Mouse (Mus musculus) C2C12 (cell line): ENCODE measurements around the gene Zfp462. TPM values are rescaled to one million over a fixed set of nuclear protein-coding genes. Genes with fewer than 3 reads are reported as not detected.

Experiments
- H3K27me3 ChIP-seq: one replicate; pipeline ENCODE4 v1.6.1; 2011; ENCODE audit not compliant: control insufficient read depth, insufficient read depth, insufficient read length
- H3K36me3 ChIP-seq: one replicate; pipeline ENCODE4 v1.6.1; 2011; ENCODE audit not compliant: control insufficient read depth, insufficient read depth
- H3K4me3 ChIP-seq: one replicate; pipeline ENCODE4 v1.5.1; 2011; ENCODE audit warnings: mild to moderate bottlenecking, control low read depth; ENCODE audit not compliant: poor library complexity, insufficient read depth, severe bottlenecking
- H3K79me2 ChIP-seq: one replicate; pipeline ENCODE4 v1.6.1; 2011; ENCODE audit not compliant: control insufficient read depth, insufficient read depth
- H3K79me3 ChIP-seq: one replicate; pipeline ENCODE4 v1.6.1; 2011; ENCODE audit warnings: low read depth, control low read depth
- H3ac ChIP-seq: one replicate; pipeline ENCODE3; 2011; ENCODE audit warnings: low read depth; ENCODE audit not compliant: control insufficient read depth, insufficient read length
- CEBPB ChIP-seq: IDR thresholded peaks from one replicate; pipeline ENCODE4 v1.6.1; 2011; ENCODE audit warnings: low read depth, mild to moderate bottlenecking, control low read depth, moderate library complexity
- CTCF ChIP-seq: IDR thresholded peaks from one replicate; pipeline ENCODE4 v1.5.1; 2011; ENCODE audit not compliant: control insufficient read depth, insufficient read depth, insufficient read length
- FOSL1 ChIP-seq: IDR thresholded peaks from one replicate; pipeline ENCODE4 v1.8.0; 2011; ENCODE audit warnings: mild to moderate bottlenecking, low read length; ENCODE audit not compliant: poor library complexity, insufficient read depth, severe bottlenecking
- MAX ChIP-seq: IDR thresholded peaks from one replicate; pipeline ENCODE4 v1.6.1; 2011; ENCODE audit warnings: mild to moderate bottlenecking, control low read depth
- MYOD1 ChIP-seq: IDR thresholded peaks from one replicate; pipeline ENCODE4 v1.6.1; 2011; ENCODE audit warnings: low read depth; ENCODE audit not compliant: control insufficient read depth, insufficient read length
- MYOG ChIP-seq: IDR thresholded peaks from one replicate; pipeline ENCODE4 v1.6.1; 2011; ENCODE audit not compliant: control insufficient read depth, insufficient read length; ENCODE audit errors: extremely low read depth
- USF1 ChIP-seq: IDR thresholded peaks from one replicate; pipeline ENCODE4 v1.6.1; 2011; ENCODE audit warnings: low read depth, mild to moderate bottlenecking, control low read depth, moderate library complexity
- polyA plus RNA-seq: library from polyadenylated mRNA; unstranded; fragments of >200 nt; fragmentation: generic; extraction: Trizol; gene quantifications from one replicate; pipeline ENCODE4 v1.2.1, GENCODE M21; 2012; ENCODE audit warnings: missing spikeins

Gene Zfp462
- polyA plus RNA-seq, 1 experiment: 6.3 TPM

DNA sequence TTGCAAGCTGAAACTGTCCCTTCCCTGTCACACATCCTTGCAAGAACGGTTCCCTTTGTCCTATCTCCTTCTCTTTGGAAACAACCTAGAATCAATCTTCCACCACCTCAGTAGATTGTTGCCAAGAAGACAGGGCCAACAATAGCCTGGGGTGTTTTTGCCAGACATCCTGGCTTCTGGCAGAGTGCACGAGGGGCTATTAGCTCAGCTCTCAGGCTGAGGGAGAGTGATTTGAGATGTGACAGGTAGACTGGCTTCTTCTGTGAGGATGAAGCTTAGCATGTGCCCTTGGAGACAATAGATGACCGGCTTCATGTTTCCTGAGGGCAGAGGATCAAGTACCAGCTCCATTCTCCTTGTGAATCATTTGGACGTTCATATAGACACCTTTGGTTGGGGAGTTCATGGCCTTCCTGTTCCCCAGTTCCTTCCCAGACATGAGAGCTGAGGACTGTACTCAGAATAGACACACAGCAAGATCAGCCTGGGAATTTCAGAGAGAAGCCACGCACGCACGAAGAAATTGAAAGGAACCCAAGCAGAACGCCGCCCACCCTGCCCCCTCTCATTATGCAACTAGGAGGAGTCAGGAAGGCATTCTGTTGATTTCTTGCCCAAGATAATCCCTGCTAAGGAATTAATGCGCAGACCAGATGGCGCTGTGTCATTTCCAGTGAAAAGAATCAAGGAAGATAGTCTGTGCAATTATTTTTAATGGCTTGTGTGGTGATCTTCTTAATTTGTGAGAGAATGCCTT lies 132.5 kb downstream of the Zfp462 start:
- H3K79me2 ChIP-seq: no peaks in the 10 kb centered on the region
- H3K4me3 ChIP-seq: no peak overlapping the region
- TF ChIP-seq MYOD1 (no peak), CTCF (no peak), FOSL1 (no peak), MYOG (no peak), CEBPB (no peak)
- H3ac ChIP-seq: no peak overlapping the region
- H3K79me3 ChIP-seq: no peaks in the 10 kb centered on the region
- no peaks in the 10 kb centered on the region for H3K27me3 ChIP-seq
- H3K36me3 ChIP-seq: peaks cover 44% of the 10 kb centered on the region

DNA sequence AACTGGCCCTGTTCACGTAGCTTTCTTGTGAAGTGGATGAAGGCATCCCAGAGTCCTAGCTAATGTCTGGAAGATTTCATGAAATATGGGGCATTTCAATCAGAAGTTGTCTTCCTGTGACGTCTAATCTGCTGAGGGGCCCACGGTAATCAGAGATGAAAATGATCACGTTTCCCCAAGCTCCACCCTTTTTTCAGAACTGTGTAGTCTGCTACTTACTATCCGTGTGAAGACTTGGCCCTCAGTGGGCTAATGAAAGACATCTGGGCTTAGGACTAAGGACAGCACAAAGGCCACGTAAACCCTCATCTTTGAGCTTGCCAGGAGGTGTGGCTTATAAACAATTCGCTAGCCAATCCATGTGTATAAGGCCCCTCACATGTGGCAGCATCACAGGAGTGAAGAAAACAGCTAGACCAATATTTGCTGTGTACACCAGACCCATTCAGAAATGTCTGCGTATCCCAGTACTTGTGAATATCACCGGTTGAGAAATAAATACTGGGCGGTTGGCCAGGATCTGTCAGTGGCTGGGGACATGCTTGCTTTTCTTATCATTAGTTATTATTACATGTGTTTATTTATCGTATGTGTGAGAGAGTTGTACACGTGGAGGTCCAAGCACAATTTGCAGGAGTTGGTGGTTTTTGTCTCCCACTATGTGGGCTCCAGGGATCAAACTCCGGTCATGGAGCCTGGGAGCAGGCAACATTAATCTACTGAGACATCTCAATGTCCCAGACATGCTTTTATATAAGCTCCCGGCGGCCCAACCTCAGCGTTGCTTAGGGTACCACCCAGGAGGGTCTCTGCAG lies 133.3 kb downstream of the Zfp462 start:
- H3K36me3 ChIP-seq: peaks cover 44% of the 10 kb centered on the region
- TF ChIP-seq CEBPB (no peak), MAX (no peak), CTCF (no peak), FOSL1 (no peak), MYOD1 (no peak), MYOG (no peak), USF1 (no peak)
- no peaks in the 10 kb centered on the region for H3K27me3 ChIP-seq
- no peaks in the 10 kb centered on the region for H3K79me3 ChIP-seq
- no peak overlapping the region for H3ac ChIP-seq
- H3K79me2 ChIP-seq: no peaks in the 10 kb centered on the region
- H3K4me3 ChIP-seq: no peak overlapping the region

DNA sequence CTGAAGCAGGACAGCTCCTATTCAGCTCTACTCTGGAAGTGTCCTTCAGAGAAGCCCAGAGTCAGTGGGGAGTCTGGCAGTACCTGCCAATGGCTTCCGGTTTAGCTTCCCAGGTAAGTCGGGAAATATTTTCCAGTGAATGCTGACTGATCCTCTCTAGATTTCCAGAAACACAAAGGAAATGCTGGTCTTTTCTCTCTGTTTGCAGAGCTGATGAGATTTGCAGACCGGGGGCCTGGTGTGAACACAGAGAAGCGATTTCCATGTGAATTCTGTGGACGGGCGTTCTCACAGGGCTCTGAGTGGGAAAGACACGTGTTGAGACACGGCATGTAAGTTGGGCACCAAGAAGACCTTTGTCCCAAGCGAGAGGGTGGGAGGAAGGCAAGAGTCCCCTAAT lies 134.2 kb downstream of the Zfp462 start:
- no peaks in the 10 kb centered on the region for H3K79me3 ChIP-seq
- H3K79me2 ChIP-seq: no peaks in the 10 kb centered on the region
- no peaks in the 10 kb centered on the region for H3K27me3 ChIP-seq
- H3ac ChIP-seq: no peak overlapping the region
- H3K36me3 ChIP-seq: peaks cover 43% of the 10 kb centered on the region
- no peak for TF ChIP-seq USF1
- TF ChIP-seq MAX: no peak
- no peak for TF ChIP-seq CTCF
- no peak for TF ChIP-seq FOSL1
- TF ChIP-seq MYOD1: no peak
- no peak for TF ChIP-seq MYOG
- no peak for TF ChIP-seq CEBPB
- no peak overlapping the region for H3K4me3 ChIP-seq

DNA sequence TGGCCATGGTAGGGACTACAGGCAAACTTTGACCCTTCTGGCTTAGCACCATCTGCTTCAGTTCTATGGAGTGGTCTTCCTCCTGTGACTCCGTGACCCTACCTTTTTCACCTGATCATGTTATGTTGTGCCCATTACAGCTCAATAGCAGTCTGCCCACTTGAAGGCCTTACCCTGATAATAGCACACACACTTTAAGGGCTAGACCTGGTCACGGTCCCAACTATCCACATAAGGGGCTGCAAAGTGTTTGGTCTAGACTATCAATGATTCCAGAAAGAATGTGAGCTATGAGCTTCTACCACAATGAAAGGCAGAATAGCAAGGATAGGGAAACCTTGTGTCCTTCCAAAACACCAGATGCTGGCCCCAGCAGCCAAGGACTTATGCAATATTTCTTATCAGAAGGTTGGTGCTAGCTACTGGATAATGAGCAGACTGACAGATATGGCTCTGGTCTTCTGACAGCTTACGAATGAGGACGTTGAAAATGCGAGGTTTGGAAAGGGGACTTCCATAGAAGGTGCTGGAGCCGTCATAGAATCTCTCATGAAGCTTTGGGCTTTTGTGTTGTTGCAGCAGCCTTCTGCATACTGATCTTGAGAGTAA lies 139.3 kb downstream of the Zfp462 start:
- TF ChIP-seq MAX: no peak
- no peak for TF ChIP-seq CEBPB
- TF ChIP-seq FOSL1: no peak
- TF ChIP-seq CTCF: no peak
- Histone ChIP-seq H3K79me2 (no peaks in the 10 kb centered on the region), H3K4me3 (no peak overlapping the region), H3ac (no peak overlapping the region), H3K27me3 (no peaks in the 10 kb centered on the region), H3K36me3 (peaks cover 23% of the 10 kb centered on the region), H3K79me3 (no peaks in the 10 kb centered on the region)

DNA sequence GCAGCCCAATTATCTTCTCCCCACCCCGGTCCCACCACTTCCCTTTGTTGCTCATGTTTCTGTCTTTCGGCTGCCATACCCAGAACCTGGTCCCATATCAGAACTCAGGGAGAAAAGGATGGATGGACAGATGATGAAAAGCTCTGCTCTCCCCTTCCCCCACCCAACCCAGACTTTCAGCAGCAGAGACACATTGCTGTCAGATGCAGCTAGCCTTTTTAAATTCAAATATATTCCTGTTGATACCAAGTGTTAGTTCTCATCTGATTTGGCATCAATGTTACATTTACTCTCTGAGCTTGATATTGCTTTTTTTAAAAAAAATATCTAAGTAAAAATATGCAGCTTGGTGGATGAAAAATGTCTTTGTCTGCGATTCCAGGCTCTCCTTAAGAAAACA lies 143.3 kb downstream of the Zfp462 start:
- TF ChIP-seq USF1: no peak
- no peak for TF ChIP-seq MAX
- no peak for TF ChIP-seq CTCF
- no peak for TF ChIP-seq CEBPB
- no peak for TF ChIP-seq FOSL1
- TF ChIP-seq MYOG: no peak
- Histone ChIP-seq H3K27me3 (no peaks in the 10 kb centered on the region), H3K36me3 (peaks cover 6% of the 10 kb centered on the region), H3K79me3 (no peaks in the 10 kb centered on the region), H3K4me3 (no peak overlapping the region), H3ac (no peak overlapping the region), H3K79me2 (no peaks in the 10 kb centered on the region)
